Mouse (Mus musculus) layer of hippocampus, adult 2 months (tissue): Measurements from ENCODE around the gene Tmem243. TPM values are rescaled to one million over a fixed set of nuclear protein-coding genes. Genes with fewer than 3 reads are reported as not detected.
"Not testable (repeated sequence)": the region's sequence is repeated elsewhere in the genome, so short reads cannot be mapped to it uniquely, and the experiment has no call there.

ENCODE experiments used
- DNase-seq, 2 experiments: peaks; one replicate each; pipeline ENCODE4 v3.0.0; 2022; ENCODE audit warnings: low spot score in 2 of 2
- H3K27ac ChIP-seq: fragments of 200-600 bp; 2 replicates; pipeline ENCODE4 v1.8.1; 2022
- H3K4me3 ChIP-seq: fragments of 200-600 bp; 2 replicates; pipeline ENCODE4 v1.8.1; 2022; ENCODE audit warnings: mild to moderate bottlenecking
- CTCF ChIP-seq: fragments of 200-600 bp; conservative IDR thresholded peaks from 2 replicates; pipeline ENCODE4 v1.8.1; 2022; ENCODE audit warnings: antibody characterized with exemption, mild to moderate bottlenecking, moderate library complexity
- total RNA-seq, 2 experiments: library from RNA; stranded (reverse); gene quantifications; 2 replicates each; pipeline ENCODE4 v1.2.3; 2021

Tmem243 gene
- total RNA-seq, 2 experiments from 2014 or later = 8.4 to 9.0 TPM

GRCm38 (mm10) chr5:9163411-9163810 lies 62.9 kb downstream of the Tmem243 start:
- no peak for DNase-seq
- no peak overlapping the region for H3K27ac ChIP-seq
- H3K4me3 ChIP-seq = no peak overlapping the region
- no peak for TF ChIP-seq CTCF

GRCm38 (mm10) chr5:9165151-9165550 lies 64.7 kb downstream of the Tmem243 start:
- DNase-seq, H3K27ac ChIP-seq, H3K4me3 ChIP-seq: not testable (repeated sequence)

- DNase-seq = no peak
- Histone ChIP-seq H3K4me3 (no peak overlapping the region), H3K27ac (no peak overlapping the region)
- TF ChIP-seq CTCF = no peak
Measured at GRCm38 (mm10) chr5:9166366-9166765, 65.9 kb downstream of the Tmem243 start.

- TF ChIP-seq CTCF = peak; percentile 79
- H3K4me3 ChIP-seq = not testable (repeated sequence)
- peak in 1 of 2 experiments; percentile 23 for DNase-seq
Measured at GRCm38 (mm10) chr5:9169328-9170005, 69.0 kb downstream of the Tmem243 start.

GRCm38 (mm10) chr5:9173295-9173694 lies 72.8 kb downstream of the Tmem243 start:
- Histone ChIP-seq H3K4me3 (no peak overlapping the region), H3K27ac (no peak overlapping the region)
- TF ChIP-seq CTCF = no peak
- DNase-seq = no peak

More at GRCm38 (mm10) chr5:9169328-9170005, 69.0 kb downstream of the Tmem243 start:
- H3K27ac ChIP-seq = not testable (repeated sequence)

GRCm38 (mm10) chr5:9186467-9186866 lies 86.0 kb downstream of the Tmem243 start:
- Histone ChIP-seq H3K27ac (no peak overlapping the region), H3K4me3 (no peak overlapping the region)
- no peak for TF ChIP-seq CTCF
- no peak for DNase-seq

Other genes starting within 250 kb of the Tmem243 start
- gene Abcb4, start 207.0 kb upstream of the Tmem243 start, total RNA-seq = 1 to 10 TPM; 5.8 to 6.5 TPM
- gene Crot, start 103.3 kb upstream of the Tmem243 start, total RNA-seq = 10 to 100 TPM; 22.5 to 27.4 TPM
- gene Dmtf1, start 61.1 kb downstream of the Tmem243 start, total RNA-seq = 10 to 100 TPM; 55.9 to 64.2 TPM
- 10 to 100 TPM; 18.1 to 21.2 TPM for gene 9330182L06Rik, start 165.4 kb downstream of the Tmem243 start, total RNA-seq